Mouse (Mus musculus) E14TG2a.4 (cell line): ENCODE measurements at regions not wholly inside any gene's neighbourhood (a gene's known extent, or its start where the extent isn't known, plus 50 kb on each side); places are given as distances from the start of the nearest gene placed in this dataset.

Experiments used
- CTCF ChIP-seq: conservative IDR thresholded peaks from 2 replicates; pipeline ENCODE4 v1.5.1; 2014; ENCODE audit warnings: low read length
- NANOG ChIP-seq: IDR thresholded peaks from 2 replicates; pipeline ENCODE4 v1.6.1; 2014; ENCODE audit warnings: borderline replicate concordance, low read length, mixed read lengths

- TF ChIP-seq CTCF (no peak), NANOG (no peak)
Measured at GRCm38 (mm10) chr4:7247244-7247643, 991.6 kb downstream of the Car8 start.
